Mouse (Mus musculus) E14TG2a.4 (cell line): ENCODE measurements around the gene Cwh43.

Source experiments
- H3K27me3 ChIP-seq: 2 replicates; pipeline ENCODE4 v1.6.1; 2014; ENCODE audit warnings: low read length, control low read depth; ENCODE audit not compliant: insufficient read depth
- H3K36me3 ChIP-seq: 2 replicates; pipeline ENCODE4 v1.6.1; 2014; ENCODE audit warnings: low read length, control low read depth; ENCODE audit not compliant: insufficient read depth
- H3K4me1 ChIP-seq: replicated peaks from 2 replicates; pipeline ENCODE4 v1.6.1; 2014; ENCODE audit warnings: low read depth, low read length, control low read depth
- H3K4me3 ChIP-seq: replicated peaks from 2 replicates; pipeline ENCODE4 v1.5.1; 2014; ENCODE audit warnings: mild to moderate bottlenecking, low read length
- H3K9me3 ChIP-seq: 2 replicates; pipeline ENCODE4 v1.6.1; 2014; ENCODE audit warnings: low read length, control low read depth
- CTCF ChIP-seq: conservative IDR thresholded peaks from 2 replicates; pipeline ENCODE4 v1.5.1; 2014; ENCODE audit warnings: low read length
- NANOG ChIP-seq: IDR thresholded peaks from 2 replicates; pipeline ENCODE4 v1.6.1; 2014; ENCODE audit warnings: borderline replicate concordance, low read length, mixed read lengths
- POU5F1 ChIP-seq: IDR thresholded peaks from 2 replicates; pipeline ENCODE4 v1.6.1; 2014; ENCODE audit warnings: low read length, borderline replicate concordance

Cwh43 gene

GRCm38 (mm10) chr5:73381976-73382540 is 23.8 kb upstream of the Cwh43 start:
- Histone ChIP-seq H3K27me3 (peaks cover 4% of the 10 kb centered on the region; the same call in 1 of the 2 replicates), H3K9me3 (no peaks in the 10 kb centered on the region), H3K4me3 (no peak overlapping the region), H3K4me1 (0 out of 2 replicates have a peak, but pooled peaks cover 9% of the 10 kb centered on the region), H3K36me3 (no peaks in the 10 kb centered on the region)
- TF ChIP-seq POU5F1 (no peak), CTCF (no peak), NANOG (no peak)

- Histone ChIP-seq H3K27me3 (peaks cover 4% of the 10 kb centered on the region; the same call in 1 of the 2 replicates), H3K4me1 (0 out of 2 replicates have a peak, but pooled peaks cover 9% of the 10 kb centered on the region), H3K36me3 (no peaks in the 10 kb centered on the region), H3K4me3 (no peak overlapping the region), H3K9me3 (no peaks in the 10 kb centered on the region)
- TF ChIP-seq CTCF (peak; percentile 37), POU5F1 (no peak), NANOG (no peak)
Measured at GRCm38 (mm10) chr5:73382737-73383646, 22.9 kb upstream of the Cwh43 start.

GRCm38 (mm10) chr5:73383647-73383970 is 22.3 kb upstream of the Cwh43 start:
- no peak for TF ChIP-seq CTCF
- no peak for TF ChIP-seq POU5F1
- no peak for TF ChIP-seq NANOG
- Histone ChIP-seq H3K4me1 (0 out of 2 replicates have a peak, but pooled peaks cover 9% of the 10 kb centered on the region), H3K27me3 (peaks cover 4% of the 10 kb centered on the region; the same call in 1 of the 2 replicates), H3K9me3 (no peaks in the 10 kb centered on the region), H3K36me3 (no peaks in the 10 kb centered on the region), H3K4me3 (no peak overlapping the region)

- Histone ChIP-seq H3K9me3 (no peaks in the 10 kb centered on the region), H3K27me3 (peaks cover 15% of the 10 kb centered on the region), H3K4me1 (0 out of 2 replicates have a peak, but pooled peaks cover 3% of the 10 kb centered on the region), H3K4me3 (no peak overlapping the region), H3K36me3 (no peaks in the 10 kb centered on the region)
- TF ChIP-seq CTCF (no peak), NANOG (no peak), POU5F1 (no peak)
Measured at GRCm38 (mm10) chr5:73393041-73393440, 12.8 kb upstream of the Cwh43 start.

GRCm38 (mm10) chr5:73399768-73400526 is 5.9 kb upstream of the Cwh43 start:
- peaks cover 28% of the 10 kb centered on the region for H3K27me3 ChIP-seq
- no peaks in the 10 kb centered on the region for H3K36me3 ChIP-seq
- H3K9me3 ChIP-seq = peaks cover 4% of the 10 kb centered on the region
- no peak overlapping the region for H3K4me3 ChIP-seq
- no peak for TF ChIP-seq NANOG
- no peak for TF ChIP-seq POU5F1
- no peak for TF ChIP-seq CTCF
- H3K4me1 ChIP-seq = peaks cover 16% of the 10 kb centered on the region

GRCm38 (mm10) chr5:73401341-73401740 is 4.5 kb upstream of the Cwh43 start:
- Histone ChIP-seq H3K36me3 (no peaks in the 10 kb centered on the region), H3K27me3 (peaks cover 41% of the 10 kb centered on the region), H3K9me3 (peaks cover 4% of the 10 kb centered on the region), H3K4me3 (no peak overlapping the region), H3K4me1 (peaks cover 23% of the 10 kb centered on the region)
- TF ChIP-seq NANOG (no peak), POU5F1 (no peak), CTCF (no peak)

GRCm38 (mm10) chr5:73402911-73403310 is 3.0 kb upstream of the Cwh43 start:
- H3K4me3 ChIP-seq = 0 out of 2 replicates have a peak overlapping the region, but pooled peaks have one; percentile 14
- TF ChIP-seq NANOG = no peak
- no peak for TF ChIP-seq CTCF
- no peak for TF ChIP-seq POU5F1
- H3K36me3 ChIP-seq = no peaks in the 10 kb centered on the region
- H3K27me3 ChIP-seq = peaks cover 49% of the 10 kb centered on the region
- peaks cover 4% of the 10 kb centered on the region for H3K9me3 ChIP-seq
- H3K4me1 ChIP-seq = peaks cover 27% of the 10 kb centered on the region
